Mouse (Mus musculus) liver, postnatal 0 days (tissue): ENCODE results near the gene Trim38. TPM values are rescaled to one million over a fixed set of nuclear protein-coding genes. Genes with fewer than 3 reads are reported as not detected.
"Not testable (repeated sequence)": the region's sequence is repeated elsewhere in the genome, so short reads cannot be mapped to it uniquely, and the experiment has no call there.

ENCODE experiments used
- ATAC-seq: fragments of 200-750 bp; cut with Nextera tagmentation; 2 replicates; pipeline ENCODE4 v1.8.0; 2017; ENCODE audit warnings: mild to moderate bottlenecking, moderate library complexity
- DNase-seq: peaks from one replicate; pipeline ENCODE4 v3.0.0-alpha.2; 2016
- H3K27ac ChIP-seq: fragments of 300-500 bp; sonication (generic); 2 replicates; pipeline ENCODE4 v1.5.1; 2014; ENCODE audit warnings: antibody characterized with exemption, moderate library complexity, mild to moderate bottlenecking, low read depth
- H3K27me3 ChIP-seq: fragments of 300-500 bp; sonication (generic); 2 replicates; pipeline ENCODE4 v1.6.1; 2014; ENCODE audit warnings: low read length, control low read depth, mixed read lengths; ENCODE audit not compliant: insufficient read depth
- H3K36me3 ChIP-seq: fragments of 300-500 bp; sonication (generic); replicated peaks from 2 replicates; pipeline ENCODE4 v1.6.1; 2014; ENCODE audit warnings: mild to moderate bottlenecking, control low read depth, low read length, moderate library complexity, mixed read lengths; ENCODE audit not compliant: insufficient read depth
- H3K4me1 ChIP-seq: fragments of 300-500 bp; sonication (generic); 2 replicates; pipeline ENCODE4 v1.6.1; 2014; ENCODE audit warnings: antibody characterized with exemption, mild to moderate bottlenecking, control low read depth; ENCODE audit not compliant: insufficient read depth
- H3K4me2 ChIP-seq: fragments of 300-500 bp; sonication (generic); 2 replicates; pipeline ENCODE4 v1.6.1; 2014; ENCODE audit warnings: low read depth, mild to moderate bottlenecking, low read length, moderate library complexity, mixed read lengths
- H3K4me3 ChIP-seq: fragments of 300-500 bp; sonication (generic); 2 replicates; pipeline ENCODE4 v1.5.1; 2014; ENCODE audit warnings: low read depth, low read length
- H3K9ac ChIP-seq: fragments of 300-500 bp; sonication (generic); replicated peaks from 2 replicates; pipeline ENCODE4 v1.6.1; 2014; ENCODE audit warnings: mild to moderate bottlenecking, moderate library complexity
- H3K9me3 ChIP-seq: fragments of 300-500 bp; sonication (generic); 2 replicates; pipeline ENCODE4 v1.6.1; 2016; ENCODE audit warnings: mild to moderate bottlenecking, control low read depth, low read length, mixed read lengths
- CTCF ChIP-seq: sonication (generic); IDR thresholded peaks from 2 replicates; pipeline ENCODE4 v1.5.1; 2016; ENCODE audit warnings: antibody characterized with exemption, low read depth
- EP300 ChIP-seq: IDR thresholded peaks from 2 replicates; pipeline ENCODE4 v1.6.1; 2016; ENCODE audit warnings: antibody characterized with exemption, low read depth, mild to moderate bottlenecking
- WGBS: fragments of 180-500 bp; shearing (Covaris S2); extraction: QIAGEN DNeasy Blood & Tissue Kit; methylation state at CpG from one replicate; pipeline ENCODE4 v1.1.7; 2014; ENCODE audit not compliant: insufficient replicate concordance; 5-methylcytosine and 5-hydroxymethylcytosine counted together
- polyA plus RNA-seq: library from polyadenylated mRNA; unstranded; fragments of >200 nt; fragmentation: Nextera tagmentation; extraction: Ambion mirVana; gene quantifications from 2 replicates; pipeline ENCODE4 v1.2.1, GENCODE M21; 2015

Gene Trim38
- polyA plus RNA-seq, 1 experiment from 2014 or later, result not detected

DNA sequence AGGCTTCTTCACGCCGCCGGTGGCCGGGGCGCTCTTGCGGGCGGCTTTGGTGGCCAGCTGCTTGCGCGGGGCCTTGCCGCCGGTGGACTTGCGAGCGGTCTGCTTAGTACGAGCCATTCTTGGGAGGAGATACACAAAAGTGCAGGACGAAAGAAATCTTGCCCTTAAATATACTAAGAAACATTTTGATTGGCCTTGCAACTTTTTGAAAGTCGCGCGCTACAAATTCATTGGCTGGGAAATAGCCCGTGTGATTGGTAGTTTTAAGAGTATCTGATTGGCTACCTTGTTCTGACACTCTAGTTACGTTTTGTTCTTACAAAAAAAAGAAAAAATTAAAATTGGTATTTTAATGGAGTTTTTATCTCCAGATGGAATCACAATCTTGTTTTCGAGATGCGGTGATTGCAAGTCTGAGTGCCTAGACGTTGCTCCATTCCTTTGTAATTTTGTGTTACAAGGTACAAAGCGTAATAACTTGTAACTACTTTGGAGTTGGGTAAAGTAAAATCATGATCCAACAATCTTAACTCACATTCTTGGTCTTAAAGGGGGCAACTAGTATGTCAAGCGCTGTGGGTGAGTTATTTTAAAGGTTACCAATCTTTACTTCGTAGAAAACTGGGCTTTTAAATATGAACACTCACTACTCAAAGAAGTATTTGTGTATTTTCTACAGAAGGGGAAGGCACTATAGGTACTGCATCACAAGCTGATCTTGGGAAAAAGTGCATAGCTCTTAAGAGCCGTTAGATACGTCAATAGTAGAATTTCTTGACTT lies 24.1 kb upstream of the Trim38 start, which contains the start of gene Hist1h3c:
Gene Hist1h3c (minus strand): TSS at position 222 of the 781 bp plus-strand sequence.
- under 1% methylated on average over 28 of the region's 28 CpGs for WGBS
- peak; percentile 49 for ATAC-seq
- H3K4me1 ChIP-seq, result peaks cover 10% of the 10 kb centered on the region

DNA sequence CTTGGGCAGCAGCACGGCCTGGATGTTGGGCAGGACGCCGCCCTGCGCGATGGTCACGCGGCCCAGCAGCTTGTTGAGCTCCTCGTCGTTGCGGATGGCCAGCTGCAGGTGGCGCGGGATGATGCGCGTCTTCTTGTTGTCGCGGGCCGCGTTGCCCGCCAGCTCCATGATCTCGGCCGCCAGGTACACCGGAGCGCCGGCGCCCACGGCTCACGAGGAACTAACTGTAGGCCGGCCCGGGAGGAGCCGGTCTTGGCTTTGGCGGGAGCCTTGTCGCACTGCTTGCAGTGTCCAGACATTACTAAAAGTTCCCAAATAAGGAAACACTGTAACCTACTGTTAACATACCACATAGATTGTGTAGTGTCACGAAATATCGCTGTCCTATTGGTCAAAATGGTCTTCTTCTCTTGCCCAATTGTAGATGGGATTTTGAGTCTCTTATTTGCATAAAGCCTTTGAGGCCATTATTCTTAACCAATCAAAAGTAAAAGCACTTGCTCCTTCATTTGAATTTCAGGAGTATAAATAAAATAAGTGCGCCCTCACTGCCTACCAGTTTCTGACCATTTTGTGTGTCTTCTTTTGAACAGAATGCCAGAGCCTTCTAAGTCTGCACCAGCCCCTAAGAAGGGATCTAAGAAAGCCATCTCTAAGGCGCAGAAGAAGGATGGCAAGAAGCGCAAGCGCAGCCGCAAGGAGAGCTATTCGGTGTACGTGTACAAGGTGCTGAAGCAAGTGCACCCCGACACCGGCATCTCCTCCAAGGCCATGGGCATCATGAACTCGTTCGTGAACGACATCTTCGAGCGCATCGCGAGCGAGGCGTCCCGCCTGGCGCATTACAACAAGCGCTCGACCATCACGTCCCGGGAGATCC lies 23.3 kb upstream of the Trim38 start, which contains the start of gene Hist1h2bb:
Gene Hist1h2bb (plus strand): TSS at position 534 of the 880 bp plus-strand sequence.
- not testable (repeated sequence) for H3K27me3 ChIP-seq, H3K36me3 ChIP-seq, H3K9me3 ChIP-seq, H3K4me1 ChIP-seq
- DNase-seq (peak; percentile 82), ATAC-seq (peak; percentile 82)
- H3K4me3 ChIP-seq, result peak within 1 kb of the TSS; percentile 51
- WGBS, result under 1% methylated on average over 37 of the region's 58 CpGs
- peak within 1 kb of the TSS; percentile 65 for H3K4me2 ChIP-seq
- peak within 1 kb of the TSS; percentile 99 for H3K27ac ChIP-seq
- TF ChIP-seq EP300 (peak; percentile 85), CTCF (peak; percentile 33)
- H3K9ac ChIP-seq, result peak within 1 kb of the TSS; percentile 53

More for the DNA sequence above, 24.1 kb upstream of the Trim38 start, which contains the start of gene Hist1h3c:
- TF ChIP-seq EP300 (no peak; the same call in none of the 2 replicates), CTCF (no peak)
- H3K36me3 ChIP-seq, result no peaks in the 10 kb centered on the region
- no peaks in the 10 kb centered on the region for H3K9me3 ChIP-seq
- peak within 1 kb of the TSS; percentile 51 for H3K4me3 ChIP-seq
- H3K27ac ChIP-seq, result peak within 1 kb of the TSS; percentile 99
- DNase-seq, result peak; percentile 87
- H3K4me2 ChIP-seq, result peak within 1 kb of the TSS; percentile 65
- H3K27me3 ChIP-seq, result no peaks in the 10 kb centered on the region
- peak within 1 kb of the TSS; percentile 53 for H3K9ac ChIP-seq

DNA sequence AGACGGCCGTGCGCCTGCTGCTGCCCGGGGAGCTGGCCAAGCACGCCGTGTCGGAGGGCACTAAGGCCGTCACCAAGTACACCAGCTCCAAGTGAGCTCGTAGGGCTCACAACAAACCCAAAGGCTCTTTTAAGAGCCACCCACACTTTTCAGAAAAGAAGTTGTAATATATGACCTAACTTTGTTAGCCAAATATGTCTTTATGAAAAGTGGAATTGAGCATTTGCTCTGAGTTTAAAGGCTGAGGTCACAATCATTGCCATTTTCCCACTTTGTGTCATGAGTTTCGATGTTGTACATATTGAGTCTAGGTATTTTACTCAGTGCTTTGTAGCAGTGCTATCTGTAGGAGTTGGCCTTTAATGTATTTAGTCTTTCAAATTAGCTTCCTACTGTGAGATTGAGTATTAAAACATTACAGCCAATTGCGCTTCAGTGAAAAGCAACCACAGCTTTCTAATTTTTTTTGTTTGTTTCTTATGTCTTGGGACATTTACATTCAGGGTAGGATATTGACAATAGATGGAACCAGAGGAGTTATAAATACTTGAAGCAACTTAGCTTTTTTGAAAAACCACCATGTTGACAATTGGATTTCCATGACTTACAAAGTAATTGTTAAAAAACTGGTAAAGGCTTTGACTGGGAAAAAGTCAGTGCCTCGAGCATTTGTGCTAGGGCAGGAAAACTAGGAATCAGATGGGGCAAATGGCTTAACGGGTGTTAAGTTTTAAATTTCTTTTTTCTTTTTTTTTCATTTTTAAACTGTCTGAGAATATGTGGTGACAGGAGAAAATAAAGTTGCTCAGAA lies 22.4 kb upstream of the Trim38 start:
- peak; percentile 5 for ATAC-seq
- Histone ChIP-seq H3K9ac (peak overlapping the region; percentile 53), H3K27ac (peak overlapping the region; percentile 99), H3K4me2 (peak overlapping the region; percentile 65), H3K9me3 (no peaks in the 10 kb centered on the region), H3K4me3 (peak overlapping the region; percentile 51), H3K36me3 (no peaks in the 10 kb centered on the region), H3K27me3 (no peaks in the 10 kb centered on the region), H3K4me1 (peaks cover 10% of the 10 kb centered on the region)
- TF ChIP-seq EP300, result no peak
- TF ChIP-seq CTCF, result no peak
- 8% methylated on average over 10 of the region's 13 CpGs for WGBS
- DNase-seq, result no peak

DNA sequence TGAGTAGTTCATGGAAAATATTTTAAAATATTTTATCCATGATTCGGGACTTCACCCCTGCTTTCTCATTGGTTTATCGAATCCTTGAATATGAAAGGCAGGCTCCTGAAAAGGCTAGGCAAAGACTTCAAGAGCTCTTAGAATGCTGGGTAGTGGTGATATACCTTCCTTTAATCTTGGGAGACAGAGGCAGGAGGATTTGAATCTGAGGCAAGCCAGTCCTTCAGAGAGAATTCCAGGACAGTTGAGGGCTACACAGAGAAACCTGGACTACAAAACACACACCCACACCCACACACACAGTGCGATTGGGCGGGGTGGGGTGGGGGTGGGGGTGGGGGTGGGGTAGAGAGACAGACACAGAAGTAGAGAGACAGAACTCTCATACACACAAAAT lies 21.8 kb upstream of the Trim38 start:
- peak overlapping the region; percentile 99 for H3K27ac ChIP-seq
- ATAC-seq (no peak), DNase-seq (peak; percentile 55)
- no peaks in the 10 kb centered on the region for H3K27me3 ChIP-seq
- H3K4me3 ChIP-seq, result no peak overlapping the region; the same call in 1 of the 2 replicates
- no peaks in the 10 kb centered on the region for H3K36me3 ChIP-seq
- WGBS, result 10% methylated on average over 4 of the region's 4 CpGs
- H3K9ac ChIP-seq, result peak overlapping the region; percentile 53; the same call in 1 of the 2 replicates
- no peaks in the 10 kb centered on the region for H3K9me3 ChIP-seq
- peaks cover 10% of the 10 kb centered on the region for H3K4me1 ChIP-seq
- H3K4me2 ChIP-seq, result peak overlapping the region; percentile 65
- TF ChIP-seq CTCF (no peak), EP300 (no peak)

DNA sequence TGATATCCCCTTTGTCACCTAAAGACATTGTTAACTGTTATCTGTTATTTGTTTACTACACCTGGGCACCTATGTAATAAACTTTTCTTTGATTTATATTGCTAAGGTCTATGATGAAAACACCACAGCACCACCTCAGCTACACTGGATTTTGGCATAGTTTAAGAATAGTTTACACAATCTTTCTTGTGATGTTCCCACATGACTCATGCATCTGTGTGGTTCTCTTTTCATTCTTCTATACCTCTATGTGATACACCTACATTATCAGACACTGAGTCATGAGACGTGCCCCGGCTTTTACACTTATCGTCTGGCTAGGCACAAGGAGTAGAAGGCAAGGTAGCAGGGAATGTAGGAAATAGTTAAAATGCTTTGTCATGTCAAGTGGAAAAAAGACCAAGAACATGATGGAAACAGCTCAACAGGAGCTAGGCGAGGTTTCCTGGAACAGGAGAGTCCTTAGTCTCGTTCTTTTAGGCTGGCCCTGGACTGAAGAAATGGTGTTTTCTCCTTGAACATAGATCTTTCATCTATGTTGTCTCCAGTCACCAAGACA lies 20.1 kb upstream of the Trim38 start:
- WGBS, result 88% methylated on average over 5 of the region's 5 CpGs
- TF ChIP-seq EP300 (no peak), CTCF (no peak)
- Histone ChIP-seq H3K4me2 (no peak overlapping the region), H3K9ac (no peak overlapping the region), H3K36me3 (no peaks in the 10 kb centered on the region), H3K27me3 (no peaks in the 10 kb centered on the region), H3K4me1 (peaks cover 10% of the 10 kb centered on the region), H3K27ac (peak overlapping the region; percentile 99; the same call in 1 of the 2 replicates), H3K9me3 (no peaks in the 10 kb centered on the region), H3K4me3 (no peak overlapping the region)
- no peak for ATAC-seq
- DNase-seq, result no peak
